Mouse (Mus musculus) lung, embryonic 15.5 days (tissue): ENCODE measurements at regions not wholly inside any gene's neighbourhood (a gene's known extent, or its start where the extent isn't known, plus 50 kb on each side); places are given as distances from the start of the nearest gene placed in this dataset.
A peak's percentile ranks its signal among the peaks of the same experiment; 100 is the strongest.

ENCODE experiments used
- ATAC-seq: fragments of 200-750 bp; cut with Nextera tagmentation; 2 replicates; pipeline ENCODE4 v1.8.0; 2017; ENCODE audit warnings: moderate number of reproducible peaks, borderline replicate concordance; ENCODE audit not compliant: low FRiP score, low TSS enrichment; ENCODE audit errors: extremely low read depth
- H3K27ac ChIP-seq: fragments of 300-500 bp; sonication (generic); 2 replicates; pipeline ENCODE4 v1.5.1; 2015; ENCODE audit warnings: moderate library complexity, mild to moderate bottlenecking, inconsistent platforms
- H3K27me3 ChIP-seq: fragments of 300-500 bp; sonication (generic); 2 replicates; pipeline ENCODE4 v1.6.1; 2015; ENCODE audit warnings: inconsistent platforms
- H3K36me3 ChIP-seq: fragments of 300-500 bp; sonication (generic); 2 replicates; pipeline ENCODE4 v1.6.1; 2015; ENCODE audit warnings: inconsistent platforms
- H3K4me1 ChIP-seq: fragments of 300-500 bp; sonication (generic); 2 replicates; pipeline ENCODE4 v1.6.1; 2015; ENCODE audit warnings: inconsistent platforms
- H3K4me2 ChIP-seq: fragments of 300-500 bp; sonication (generic); 2 replicates; pipeline ENCODE4 v1.6.1; 2015; ENCODE audit warnings: inconsistent platforms, mild to moderate bottlenecking, moderate library complexity
- H3K4me3 ChIP-seq: fragments of 300-500 bp; sonication (generic); 2 replicates; pipeline ENCODE4 v1.5.1; 2015; ENCODE audit warnings: mild to moderate bottlenecking, inconsistent platforms
- H3K9ac ChIP-seq: fragments of 300-500 bp; sonication (generic); 2 replicates; pipeline ENCODE4 v1.6.1; 2015; ENCODE audit warnings: inconsistent platforms
- H3K9me3 ChIP-seq: fragments of 300-500 bp; sonication (generic); 2 replicates; pipeline ENCODE4 v1.6.1; 2016; ENCODE audit warnings: inconsistent platforms
- WGBS: fragments of 180-500 bp; shearing (Covaris S2); methylation state at CpG from one replicate; pipeline ENCODE4 v1.1.7; 2015; 5-methylcytosine and 5-hydroxymethylcytosine counted together

GRCm38 (mm10) chr13:115911524-115912459, 397.7 kb downstream of the Isl1 start:
- Histone ChIP-seq H3K9me3 (no peaks in the 10 kb centered on the region), H3K4me1 (no peaks in the 10 kb centered on the region), H3K4me3 (no peak overlapping the region), H3K36me3 (no peaks in the 10 kb centered on the region), H3K4me2 (no peak overlapping the region), H3K9ac (no peak overlapping the region), H3K27me3 (no peaks in the 10 kb centered on the region), H3K27ac (no peak overlapping the region)
- ATAC-seq, result no peak
- WGBS, result 62% methylated on average over 6 of the region's 6 CpGs

- no peak overlapping the region for H3K4me2 ChIP-seq
- 76% methylated on average over 8 of the region's 8 CpGs for WGBS
- H3K9me3 ChIP-seq, result no peaks in the 10 kb centered on the region
- no peak for ATAC-seq
- H3K4me3 ChIP-seq, result no peak overlapping the region
- H3K4me1 ChIP-seq, result no peaks in the 10 kb centered on the region
- no peak overlapping the region for H3K27ac ChIP-seq
- no peak overlapping the region for H3K9ac ChIP-seq
- H3K27me3 ChIP-seq, result no peaks in the 10 kb centered on the region
- no peaks in the 10 kb centered on the region for H3K36me3 ChIP-seq
Measured at GRCm38 (mm10) chr13:115910866-115911449, 398.5 kb downstream of the Isl1 start.

GRCm38 (mm10) chr13:115880616-115881015, 428.9 kb downstream of the Isl1 start:
- H3K9ac ChIP-seq, result no peak overlapping the region
- H3K27me3 ChIP-seq, result no peaks in the 10 kb centered on the region
- H3K4me3 ChIP-seq, result no peak overlapping the region
- no peaks in the 10 kb centered on the region for H3K9me3 ChIP-seq
- ATAC-seq, result no peak
- H3K4me2 ChIP-seq, result no peak overlapping the region
- H3K36me3 ChIP-seq, result no peaks in the 10 kb centered on the region
- H3K27ac ChIP-seq, result no peak overlapping the region
- no peaks in the 10 kb centered on the region for H3K4me1 ChIP-seq
- 63% methylated on average over 1 of the region's 1 CpGs for WGBS

- Histone ChIP-seq H3K4me3 (no peak overlapping the region), H3K9me3 (no peaks in the 10 kb centered on the region), H3K9ac (no peak overlapping the region), H3K4me1 (no peaks in the 10 kb centered on the region), H3K36me3 (no peaks in the 10 kb centered on the region), H3K4me2 (no peak overlapping the region), H3K27me3 (no peaks in the 10 kb centered on the region), H3K27ac (no peak overlapping the region)
- no peak for ATAC-seq
- WGBS, result 10% methylated on average over 3 of the region's 3 CpGs
Measured at GRCm38 (mm10) chr13:115860480-115860879, 449.0 kb downstream of the Isl1 start.

GRCm38 (mm10) chr13:115856632-115857031, 452.9 kb downstream of the Isl1 start:
- no peaks in the 10 kb centered on the region for H3K36me3 ChIP-seq
- 66% methylated on average over 4 of the region's 4 CpGs for WGBS
- no peaks in the 10 kb centered on the region for H3K27me3 ChIP-seq
- H3K4me2 ChIP-seq, result no peak overlapping the region
- H3K9ac ChIP-seq, result no peak overlapping the region
- ATAC-seq, result no peak
- no peaks in the 10 kb centered on the region for H3K4me1 ChIP-seq
- no peak overlapping the region for H3K27ac ChIP-seq
- no peaks in the 10 kb centered on the region for H3K9me3 ChIP-seq
- H3K4me3 ChIP-seq, result no peak overlapping the region

GRCm38 (mm10) chr13:115852689-115853356, 456.7 kb downstream of the Isl1 start:
- no peak overlapping the region for H3K4me2 ChIP-seq
- WGBS, result 32% methylated on average over 3 of the region's 3 CpGs
- H3K27ac ChIP-seq, result no peak overlapping the region
- H3K9me3 ChIP-seq, result no peaks in the 10 kb centered on the region
- H3K36me3 ChIP-seq, result no peaks in the 10 kb centered on the region
- H3K4me3 ChIP-seq, result no peak overlapping the region
- no peaks in the 10 kb centered on the region for H3K4me1 ChIP-seq
- H3K27me3 ChIP-seq, result no peaks in the 10 kb centered on the region
- no peak for ATAC-seq
- H3K9ac ChIP-seq, result no peak overlapping the region

GRCm38 (mm10) chr13:115843121-115843520, 466.4 kb downstream of the Isl1 start:
- no peaks in the 10 kb centered on the region for H3K4me1 ChIP-seq
- H3K27me3 ChIP-seq, result no peaks in the 10 kb centered on the region
- no peak for ATAC-seq
- H3K4me2 ChIP-seq, result no peak overlapping the region
- 52% methylated on average over 10 of the region's 10 CpGs for WGBS
- no peak overlapping the region for H3K9ac ChIP-seq
- H3K9me3 ChIP-seq, result no peaks in the 10 kb centered on the region
- no peak overlapping the region for H3K4me3 ChIP-seq
- H3K27ac ChIP-seq, result no peak overlapping the region
- H3K36me3 ChIP-seq, result no peaks in the 10 kb centered on the region

- Histone ChIP-seq H3K4me3 (no peak overlapping the region), H3K27me3 (no peaks in the 10 kb centered on the region), H3K4me1 (no peaks in the 10 kb centered on the region), H3K36me3 (no peaks in the 10 kb centered on the region), H3K4me2 (no peak overlapping the region), H3K9me3 (no peaks in the 10 kb centered on the region), H3K27ac (no peak overlapping the region), H3K9ac (no peak overlapping the region)
- peak; percentile 52; the same call in 1 of the 2 replicates for ATAC-seq
- 29% methylated on average over 6 of the region's 6 CpGs for WGBS
Measured at GRCm38 (mm10) chr13:115836203-115836768, 473.2 kb downstream of the Isl1 start.

- Histone ChIP-seq H3K9me3 (no peaks in the 10 kb centered on the region), H3K27me3 (no peaks in the 10 kb centered on the region), H3K36me3 (no peaks in the 10 kb centered on the region), H3K27ac (no peak overlapping the region), H3K9ac (no peak overlapping the region), H3K4me1 (no peaks in the 10 kb centered on the region), H3K4me3 (no peak overlapping the region), H3K4me2 (no peak overlapping the region)
- ATAC-seq, result no peak
- 58% methylated on average over 6 of the region's 6 CpGs for WGBS
Measured at GRCm38 (mm10) chr13:115825191-115825590, 484.3 kb downstream of the Isl1 start.

- no peak for ATAC-seq
- H3K27me3 ChIP-seq, result no peaks in the 10 kb centered on the region
- no peaks in the 10 kb centered on the region for H3K4me1 ChIP-seq
- no peak overlapping the region for H3K4me2 ChIP-seq
- no peaks in the 10 kb centered on the region for H3K36me3 ChIP-seq
- H3K4me3 ChIP-seq, result no peak overlapping the region
- no peaks in the 10 kb centered on the region for H3K9me3 ChIP-seq
- H3K9ac ChIP-seq, result no peak overlapping the region
- no peak overlapping the region for H3K27ac ChIP-seq
- WGBS, result 50% methylated on average over 1 of the region's 1 CpGs
Measured at GRCm38 (mm10) chr13:115822527-115822926, 487.0 kb downstream of the Isl1 start.

- Histone ChIP-seq H3K4me1 (no peaks in the 10 kb centered on the region), H3K4me2 (no peak overlapping the region), H3K27me3 (no peaks in the 10 kb centered on the region), H3K9me3 (no peaks in the 10 kb centered on the region), H3K9ac (no peak overlapping the region), H3K36me3 (no peaks in the 10 kb centered on the region), H3K27ac (no peak overlapping the region), H3K4me3 (no peak overlapping the region)
- no peak for ATAC-seq
- whole genome bisulfite sequencing, result 78% methylated on average over 2 of the region's 2 CpGs
Measured at GRCm38 (mm10) chr13:115814211-115814610, 495.3 kb downstream of the Isl1 start.

GRCm38 (mm10) chr13:115799294-115799693, 510.2 kb downstream of the Isl1 start:
- ATAC-seq, result no peak
- WGBS, result 11% methylated on average over 2 of the region's 2 CpGs
- no peak overlapping the region for H3K4me3 ChIP-seq

More at GRCm38 (mm10) chr13:115799294-115799693, 510.2 kb downstream of the Isl1 start:
- Histone ChIP-seq H3K9me3 (no peaks in the 10 kb centered on the region), H3K9ac (no peak overlapping the region), H3K4me2 (no peak overlapping the region), H3K4me1 (no peaks in the 10 kb centered on the region), H3K27ac (no peak overlapping the region), H3K36me3 (no peaks in the 10 kb centered on the region), H3K27me3 (no peaks in the 10 kb centered on the region)
